Mouse (Mus musculus): ENCODE measurements at regions not wholly inside any gene's neighbourhood (a gene's known extent, or its start where the extent isn't known, plus 50 kb on each side); places are given as distances from the start of the nearest gene placed in this dataset.

DNA sequence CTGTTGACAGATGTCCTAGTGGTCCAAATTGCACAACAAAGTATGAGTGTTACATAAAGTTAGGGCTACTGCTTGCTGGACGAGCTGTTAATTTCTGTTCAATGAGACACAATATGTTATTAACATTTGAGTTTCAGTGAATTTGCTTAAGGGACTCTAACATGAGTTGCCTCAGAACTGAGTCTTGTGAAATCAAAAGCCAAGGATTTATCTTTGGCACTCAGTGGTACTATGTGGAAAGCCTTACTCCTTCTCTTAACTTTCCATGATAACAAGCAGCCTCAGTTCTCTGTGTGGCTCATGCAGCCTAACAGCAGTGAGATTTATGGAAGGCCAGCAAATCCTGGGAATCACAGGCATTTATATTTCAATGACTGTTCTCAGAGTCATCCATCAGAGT lies 510.0 kb downstream of the Slco6d1 start:
- no peak for TF ChIP-seq POLR2A (IDR thresholded peaks at IDR 0.05; ENCODE audit: borderline replicate concordance, insufficient read depth, low read length)
- no peak for TF ChIP-seq CTCF (IDR thresholded peaks at IDR 0.05; ENCODE audit: borderline replicate concordance, insufficient read depth, low read depth, low read length)

Data from cerebellum, adult 2 months (tissue).